Mouse (Mus musculus) gastrocnemius, adult 2 months (tissue): ENCODE data around the gene Lrrc75a. TPM values are rescaled to one million over a fixed set of nuclear protein-coding genes. Genes with fewer than 3 reads are reported as not detected.

Experiments
- DNase-seq: peaks from one replicate; pipeline ENCODE4 v3.0.0; 2022
- H3K27ac ChIP-seq: fragments of 200-600 bp; 2 replicates; pipeline ENCODE4 v1.8.1; 2022; ENCODE audit warnings: mild to moderate bottlenecking
- H3K4me3 ChIP-seq: fragments of 200-600 bp; 2 replicates; pipeline ENCODE4 v1.8.1; 2022; ENCODE audit warnings: mild to moderate bottlenecking, moderate library complexity
- CTCF ChIP-seq: fragments of 200-600 bp; IDR thresholded peaks from 2 replicates; pipeline ENCODE4 v1.8.1; 2022; ENCODE audit warnings: antibody characterized with exemption, mild to moderate bottlenecking, moderate library complexity
- intact Hi-C: fragments of 180-260 bp; cut with DNase I; formaldehyde crosslinking; loops from one replicate; pipeline ENCODE4 v1.15.1; 2025
- total RNA-seq, 2 experiments: library from RNA; stranded (reverse); gene quantifications; 2 replicates each; pipeline ENCODE4 v1.2.3; 2021

Gene Lrrc75a
- total RNA-seq, 2 experiments from 2014 or later: 3.2 to 5.6 TPM

GRCm38 (mm10) chr11:62607952-62608201 lies 40.4 kb downstream of the Lrrc75a start:
- TF ChIP-seq CTCF: no peak
- intact Hi-C loops: no loop called here
- Histone ChIP-seq H3K4me3 (no peak overlapping the region), H3K27ac (no peak overlapping the region)
- DNase-seq: no peak

- H3K27ac ChIP-seq: no peak overlapping the region
- no peak overlapping the region for H3K4me3 ChIP-seq
- intact Hi-C loops: no loop called here
- no peak for DNase-seq
- TF ChIP-seq CTCF: no peak
Measured at GRCm38 (mm10) chr11:62607170-62607951, 41.0 kb downstream of the Lrrc75a start.

GRCm38 (mm10) chr11:62606299-62607169 lies 41.8 kb downstream of the Lrrc75a start:
- Histone ChIP-seq H3K27ac (no peak overlapping the region), H3K4me3 (no peak overlapping the region)
- TF ChIP-seq CTCF: no peak
- intact Hi-C loops: no loop called here
- DNase-seq: no peak

- no peak for TF ChIP-seq CTCF
- intact Hi-C loops: no loop called here
- no peak for DNase-seq
- Histone ChIP-seq H3K27ac (no peak overlapping the region), H3K4me3 (no peak overlapping the region)
Measured at GRCm38 (mm10) chr11:62605619-62606298, 42.6 kb downstream of the Lrrc75a start.

- no peak for TF ChIP-seq CTCF
- peak overlapping the region; percentile 80; the same call in 1 of the 2 replicates for H3K4me3 ChIP-seq
- intact Hi-C loops: no loop called here
Measured at GRCm38 (mm10) chr11:62604886-62605618, 43.3 kb downstream of the Lrrc75a start.

GRCm38 (mm10) chr11:62604123-62604706 lies 44.1 kb downstream of the Lrrc75a start:
- Histone ChIP-seq H3K27ac (peak overlapping the region; percentile 98; the same call in 1 of the 2 replicates), H3K4me3 (peak overlapping the region; percentile 80)
- no peak for DNase-seq
- intact Hi-C loops: no loop called here
- TF ChIP-seq CTCF: no peak

More at GRCm38 (mm10) chr11:62604886-62605618, 43.3 kb downstream of the Lrrc75a start:
- H3K27ac ChIP-seq: no peak overlapping the region; the same call in 1 of the 2 replicates
- no peak for DNase-seq

- Histone ChIP-seq H3K27ac (peak overlapping the region; percentile 98), H3K4me3 (peak overlapping the region; percentile 80)
- DNase-seq: no peak
- intact Hi-C loops: no loop called here
- peak; percentile 44 for TF ChIP-seq CTCF
Measured at GRCm38 (mm10) chr11:62603312-62604056, 44.8 kb downstream of the Lrrc75a start.

GRCm38 (mm10) chr11:62602619-62603311 lies 45.6 kb downstream of the Lrrc75a start:
- TF ChIP-seq CTCF: peak; percentile 6; the same call in 1 of the 2 replicates
- peak overlapping the region; percentile 80 for H3K4me3 ChIP-seq
- intact Hi-C loops: no loop called here
- DNase-seq: peak; percentile 98
- peak overlapping the region; percentile 98 for H3K27ac ChIP-seq

GRCm38 (mm10) chr11:62601732-62602618 lies 46.3 kb downstream of the Lrrc75a start:
- no peak for DNase-seq
- peak overlapping the region; percentile 80 for H3K4me3 ChIP-seq
- intact Hi-C loops: no loop called here
- peak overlapping the region; percentile 98 for H3K27ac ChIP-seq
- TF ChIP-seq CTCF: no peak

- intact Hi-C loops: no loop called here
- no peak for DNase-seq
- Histone ChIP-seq H3K4me3 (no peak overlapping the region), H3K27ac (no peak overlapping the region)
- no peak for TF ChIP-seq CTCF
Measured at GRCm38 (mm10) chr11:62598571-62598970, 49.8 kb downstream of the Lrrc75a start.
